Mouse (Mus musculus): ENCODE results near the gene Syde2. TPM values are rescaled to one million over a fixed set of nuclear protein-coding genes. Genes with fewer than 3 reads are reported as not detected.
"Not testable (repeated sequence)": the region's sequence is repeated elsewhere in the genome, so short reads cannot be mapped to it uniquely, and the experiment has no call there.

The Syde2 gene
- polyA plus RNA-seq, 1 experiment: 3.5 TPM

DNA sequence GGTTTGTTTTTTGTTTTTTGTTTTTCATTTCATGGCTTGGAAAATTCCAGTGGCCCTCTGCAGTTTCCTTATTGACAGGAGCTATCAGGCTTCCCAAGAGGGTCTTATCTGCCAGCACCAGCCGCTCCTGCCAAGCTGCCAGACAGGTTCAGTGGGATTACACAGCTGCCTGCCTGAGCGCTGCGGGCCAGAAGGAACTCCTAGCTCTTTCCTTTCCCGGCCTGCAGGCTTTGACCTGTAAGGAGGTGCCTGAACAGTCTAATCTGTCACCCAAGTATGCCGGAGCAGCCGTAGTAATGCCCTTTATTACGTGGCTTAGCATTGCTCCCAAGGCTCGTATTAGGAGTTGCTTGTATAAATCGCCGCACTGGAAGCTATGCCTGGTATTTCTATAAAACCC, 23.2 kb upstream of the Syde2 start:
- Histone ChIP-seq H3K36me3 (ENCODE audit: control insufficient read depth, insufficient read depth, low read length) (no peaks in the 10 kb centered on the region), H3K27ac (ENCODE audit: control insufficient read depth, insufficient read depth, low read length) (no peak overlapping the region), H3K27me3 (ENCODE audit: control insufficient read depth, insufficient read depth, low read length) (no peaks in the 10 kb centered on the region; the same call in 1 of the 2 replicates), H3K4me3 (ENCODE audit: control insufficient read depth, insufficient read depth, low read length) (no peak overlapping the region), H3K4me1 (replicated peaks; ENCODE audit: control insufficient read depth, insufficient read depth, low read length) (peaks cover 4% of the 10 kb centered on the region; the same call in 1 of the 2 replicates)
- 80% methylated on average over 10 of the region's 10 CpGs for WGBS
- DNase-seq: no peak
- TF ChIP-seq CTCF (IDR thresholded peaks at IDR 0.05; ENCODE audit: borderline replicate concordance, control insufficient read depth, extremely low read depth, insufficient read depth, low read length, poor library complexity) (no peak), POLR2A (IDR thresholded peaks at IDR 0.05; ENCODE audit: control insufficient read depth, extremely low read depth, insufficient read depth, low read length, poor library complexity) (no peak)

DNA sequence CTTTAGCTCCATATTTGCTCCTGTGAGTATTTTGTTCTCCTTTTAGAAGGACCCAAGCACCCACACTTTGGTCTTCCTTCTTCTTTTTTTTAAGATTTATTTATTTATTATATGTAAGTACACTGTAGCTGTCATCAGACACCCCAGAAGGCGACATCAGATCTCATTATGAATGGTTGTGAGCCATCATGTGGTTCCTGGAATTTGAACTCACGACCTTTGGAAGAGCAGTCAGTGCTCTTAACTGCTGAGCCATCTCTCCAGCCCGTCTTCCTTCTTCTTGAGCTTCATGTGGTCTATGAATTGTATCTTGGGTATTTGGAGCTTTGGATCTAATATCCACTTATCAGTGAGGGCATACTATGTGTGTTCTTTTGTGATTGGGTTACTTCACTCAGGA, 22.1 kb upstream of the Syde2 start:
- H3K4me1 ChIP-seq (replicated peaks; ENCODE audit: control insufficient read depth, insufficient read depth, low read length); H3K4me3 ChIP-seq (ENCODE audit: control insufficient read depth, insufficient read depth, low read length); H3K27ac ChIP-seq (ENCODE audit: control insufficient read depth, insufficient read depth, low read length); DNase-seq; H3K27me3 ChIP-seq (ENCODE audit: control insufficient read depth, insufficient read depth, low read length); H3K36me3 ChIP-seq (ENCODE audit: control insufficient read depth, insufficient read depth, low read length): not testable (repeated sequence)
- 89% methylated on average over 3 of the region's 3 CpGs for WGBS

DNA sequence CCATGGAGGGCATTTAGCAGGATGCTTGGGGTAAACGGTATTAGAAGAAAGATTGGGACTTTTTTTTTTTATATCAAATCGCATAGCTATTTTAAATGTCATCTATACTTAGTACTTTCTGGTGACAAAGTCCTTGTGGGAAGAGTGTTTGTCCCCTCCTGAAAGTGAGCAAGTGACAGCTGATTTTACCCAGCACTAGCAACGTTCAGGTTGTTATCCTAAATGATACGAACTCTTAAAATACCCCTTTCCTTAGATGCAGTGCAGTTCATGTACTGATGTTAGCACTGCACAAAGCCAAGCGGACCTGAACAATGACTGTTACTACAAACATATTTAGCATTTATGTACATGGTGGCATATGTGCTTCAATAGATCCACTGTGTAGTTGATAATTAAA, 20.9 kb upstream of the Syde2 start:
- Histone ChIP-seq H3K36me3 (ENCODE audit: control insufficient read depth, insufficient read depth, low read length) (no peaks in the 10 kb centered on the region), H3K27me3 (ENCODE audit: control insufficient read depth, insufficient read depth, low read length) (no peaks in the 10 kb centered on the region; the same call in 1 of the 2 replicates), H3K27ac (ENCODE audit: control insufficient read depth, insufficient read depth, low read length) (no peak overlapping the region), H3K4me3 (ENCODE audit: control insufficient read depth, insufficient read depth, low read length) (no peak overlapping the region), H3K4me1 (replicated peaks; ENCODE audit: control insufficient read depth, insufficient read depth, low read length) (peaks cover 4% of the 10 kb centered on the region; the same call in 1 of the 2 replicates)
- DNase-seq: no peak
- WGBS: 96% methylated on average over 5 of the region's 5 CpGs
- no peak for TF ChIP-seq CTCF (IDR thresholded peaks at IDR 0.05; ENCODE audit: borderline replicate concordance, control insufficient read depth, extremely low read depth, insufficient read depth, low read length, poor library complexity)
- no peak for TF ChIP-seq POLR2A (IDR thresholded peaks at IDR 0.05; ENCODE audit: control insufficient read depth, extremely low read depth, insufficient read depth, low read length, poor library complexity)

DNA sequence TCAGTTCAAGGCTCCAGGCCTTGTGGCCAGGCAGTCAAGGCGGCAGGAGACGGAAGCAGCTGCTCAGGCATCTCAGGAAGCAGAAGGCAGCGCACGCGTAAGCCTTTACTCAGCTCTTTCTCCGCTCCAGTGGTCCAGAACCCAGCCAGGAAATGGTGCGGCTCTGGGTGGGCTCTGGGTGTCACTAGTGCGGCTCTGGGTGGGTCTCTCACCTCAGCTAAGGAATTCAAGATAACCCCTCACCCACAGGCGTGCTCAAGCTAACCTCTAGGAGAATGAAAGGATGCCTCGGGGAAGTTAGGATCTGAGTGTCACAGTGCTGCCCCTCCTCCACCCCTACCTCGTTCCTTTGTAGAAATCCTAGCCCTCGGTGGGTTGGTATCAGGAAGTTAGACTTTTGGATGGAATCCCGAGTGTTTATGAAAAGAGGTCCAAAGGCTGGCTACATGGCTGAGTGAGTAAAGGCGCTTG, 18.6 kb upstream of the Syde2 start:
- no peaks in the 10 kb centered on the region; the same call in 1 of the 2 replicates for H3K27me3 ChIP-seq (ENCODE audit: control insufficient read depth, insufficient read depth, low read length)
- TF ChIP-seq POLR2A (IDR thresholded peaks at IDR 0.05; ENCODE audit: control insufficient read depth, extremely low read depth, insufficient read depth, low read length, poor library complexity) (no peak), CTCF (IDR thresholded peaks at IDR 0.05; ENCODE audit: borderline replicate concordance, control insufficient read depth, extremely low read depth, insufficient read depth, low read length, poor library complexity) (no peak)
- no peaks in the 10 kb centered on the region for H3K36me3 ChIP-seq (ENCODE audit: control insufficient read depth, insufficient read depth, low read length)
- H3K4me1 ChIP-seq (replicated peaks; ENCODE audit: control insufficient read depth, insufficient read depth, low read length): no peaks in the 10 kb centered on the region; the same call in 1 of the 2 replicates
- H3K27ac ChIP-seq (ENCODE audit: control insufficient read depth, insufficient read depth, low read length): no peak overlapping the region
- 15% methylated on average over 14 of the region's 14 CpGs for WGBS
- H3K4me3 ChIP-seq (ENCODE audit: control insufficient read depth, insufficient read depth, low read length): peak overlapping the region; percentile 33
- no peak for DNase-seq

DNA sequence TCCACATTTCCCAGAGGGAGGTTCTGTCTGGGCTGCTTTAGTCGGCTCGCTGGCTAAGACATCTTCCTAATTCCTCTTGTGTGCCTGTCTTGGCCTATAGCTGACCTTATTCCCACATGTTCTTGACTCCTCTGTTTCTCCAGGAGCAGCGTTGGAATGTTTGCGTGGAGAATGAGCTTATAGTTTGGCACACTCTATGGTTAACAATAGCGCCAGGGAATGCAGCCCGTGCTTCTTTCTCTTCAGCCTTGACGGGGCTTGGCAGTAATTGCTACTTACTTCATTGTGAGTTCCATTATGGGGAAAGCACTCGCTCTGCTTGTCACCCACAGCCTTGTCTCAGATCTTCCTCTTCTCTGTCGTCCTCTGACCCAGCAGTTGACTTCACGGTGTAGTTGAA, 16.2 kb upstream of the Syde2 start:
- H3K27ac ChIP-seq (ENCODE audit: control insufficient read depth, insufficient read depth, low read length): no peak overlapping the region

DNA sequence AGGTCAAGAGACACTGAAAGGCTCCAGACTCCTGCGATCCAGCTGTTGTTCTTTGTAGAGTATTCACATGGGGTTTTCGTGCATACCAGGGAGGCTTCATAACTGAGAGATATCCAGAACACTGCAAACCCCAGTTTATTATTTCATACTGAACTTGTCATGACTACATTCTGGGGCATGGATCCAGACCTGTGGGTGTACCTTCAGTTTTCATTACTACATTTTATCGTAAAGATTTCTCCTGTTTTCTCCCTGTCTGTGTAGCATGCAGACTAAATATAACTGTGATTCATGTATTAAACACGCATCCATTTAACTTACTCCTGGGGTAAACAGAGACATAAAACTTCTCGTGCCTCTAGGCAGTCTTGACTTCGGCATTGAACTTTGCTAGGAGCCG, 12.7 kb upstream of the Syde2 start:
- WGBS: 96% methylated on average over 7 of the region's 7 CpGs
- H3K4me1 ChIP-seq (replicated peaks; ENCODE audit: control insufficient read depth, insufficient read depth, low read length): no peaks in the 10 kb centered on the region
- H3K27ac ChIP-seq (ENCODE audit: control insufficient read depth, insufficient read depth, low read length): no peak overlapping the region
- TF ChIP-seq CTCF (IDR thresholded peaks at IDR 0.05; ENCODE audit: borderline replicate concordance, control insufficient read depth, extremely low read depth, insufficient read depth, low read length, poor library complexity): no peak
- TF ChIP-seq POLR2A (IDR thresholded peaks at IDR 0.05; ENCODE audit: control insufficient read depth, extremely low read depth, insufficient read depth, low read length, poor library complexity): no peak
- DNase-seq: no peak
- no peaks in the 10 kb centered on the region for H3K27me3 ChIP-seq (ENCODE audit: control insufficient read depth, insufficient read depth, low read length)
- no peak overlapping the region for H3K4me3 ChIP-seq (ENCODE audit: control insufficient read depth, insufficient read depth, low read length)
- H3K36me3 ChIP-seq (ENCODE audit: control insufficient read depth, insufficient read depth, low read length): no peaks in the 10 kb centered on the region

More for the DNA sequence above, 16.2 kb upstream of the Syde2 start:
- no peak for DNase-seq
- 85% methylated on average over 10 of the region's 10 CpGs for WGBS
- Histone ChIP-seq H3K4me3 (ENCODE audit: control insufficient read depth, insufficient read depth, low read length) (no peak overlapping the region), H3K4me1 (replicated peaks; ENCODE audit: control insufficient read depth, insufficient read depth, low read length) (no peaks in the 10 kb centered on the region), H3K27me3 (ENCODE audit: control insufficient read depth, insufficient read depth, low read length) (no peaks in the 10 kb centered on the region), H3K36me3 (ENCODE audit: control insufficient read depth, insufficient read depth, low read length) (no peaks in the 10 kb centered on the region)
- TF ChIP-seq CTCF (IDR thresholded peaks at IDR 0.05; ENCODE audit: borderline replicate concordance, control insufficient read depth, extremely low read depth, insufficient read depth, low read length, poor library complexity) (no peak), POLR2A (IDR thresholded peaks at IDR 0.05; ENCODE audit: control insufficient read depth, extremely low read depth, insufficient read depth, low read length, poor library complexity) (no peak)

DNA sequence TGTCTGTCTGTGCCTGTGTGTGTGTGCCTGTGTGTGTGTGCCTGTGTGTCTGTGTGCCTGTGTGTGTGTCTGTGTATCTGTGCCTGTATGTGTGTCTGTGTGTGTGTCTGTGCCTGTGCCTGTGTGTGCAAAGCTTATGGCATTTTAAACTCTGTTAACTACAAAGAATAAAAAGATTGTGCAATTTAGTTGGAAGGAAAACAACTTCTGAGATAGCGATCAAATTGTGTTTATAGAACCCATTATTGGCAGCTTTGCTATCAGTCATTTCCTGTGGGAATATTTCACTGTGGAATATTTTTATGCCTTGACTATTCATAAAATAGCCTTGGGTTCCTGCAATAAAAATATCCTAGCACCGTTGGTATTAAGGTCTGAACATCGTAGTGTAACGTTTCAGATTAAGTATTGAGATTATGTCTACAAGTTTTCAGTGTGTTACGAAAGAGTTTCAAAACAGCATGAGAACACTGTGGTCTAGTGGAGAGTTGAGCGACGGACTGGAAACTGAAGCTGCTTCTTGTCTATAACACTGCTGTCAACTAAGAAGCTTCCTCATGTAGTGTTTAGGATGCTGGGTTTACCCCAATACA, 2.2 kb upstream of the Syde2 start:
- TF ChIP-seq POLR2A (IDR thresholded peaks at IDR 0.05; ENCODE audit: control insufficient read depth, extremely low read depth, insufficient read depth, low read length, poor library complexity) (no peak), CTCF (IDR thresholded peaks at IDR 0.05; ENCODE audit: borderline replicate concordance, control insufficient read depth, extremely low read depth, insufficient read depth, low read length, poor library complexity) (no peak)
- Histone ChIP-seq H3K36me3 (ENCODE audit: control insufficient read depth, insufficient read depth, low read length) (no peaks in the 10 kb centered on the region), H3K27me3 (ENCODE audit: control insufficient read depth, insufficient read depth, low read length) (no peaks in the 10 kb centered on the region; the same call in 1 of the 2 replicates), H3K4me1 (replicated peaks; ENCODE audit: control insufficient read depth, insufficient read depth, low read length) (peaks cover 17% of the 10 kb centered on the region), H3K27ac (ENCODE audit: control insufficient read depth, insufficient read depth, low read length) (no peak overlapping the region), H3K4me3 (ENCODE audit: control insufficient read depth, insufficient read depth, low read length) (no peak overlapping the region)
- 92% methylated on average over 7 of the region's 7 CpGs for WGBS
- DNase-seq: no peak
